In the genomic region with DNA sequence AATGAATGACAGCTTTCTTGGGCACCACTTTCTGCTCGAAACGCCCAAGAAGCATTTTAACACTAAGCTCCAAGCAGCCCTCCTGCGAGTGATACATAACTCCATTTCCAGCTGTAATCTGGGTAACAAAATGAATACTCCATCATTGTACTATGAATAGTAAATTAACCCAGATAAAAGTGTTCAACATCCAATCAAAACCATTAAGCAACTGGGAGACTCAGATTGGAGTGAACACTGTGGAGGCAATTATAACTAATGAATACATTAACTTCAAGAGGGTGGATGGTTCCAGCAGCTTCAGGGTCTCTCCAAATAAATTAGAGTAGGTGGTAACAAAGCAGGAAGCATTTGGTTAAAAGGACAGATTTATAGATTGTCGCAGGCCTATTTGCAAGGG, we compare ENCODE assay signal across 27 mouse cellular contexts.
"Had no signal": no experiment of that assay in that cellular context is flagged by ENCODE, and none has a peak within 500 bp of the region (broad histone marks: within the 10 kb centered on the region; RNA-seq: fewer than 3 reads in every experiment).

No protein-coding gene starts in this region.

- H3K9ac ChIP-seq: heart, embryonic 12.5 days; hindbrain, embryonic 12.5 days; hindbrain, embryonic 14.5 days; intestine, embryonic 15.5 days; limb, embryonic 12.5 days; liver, embryonic 13.5 days had no signal

- H3K36me3 ChIP-seq: heart, embryonic 10.5 days; heart, embryonic 12.5 days; hindbrain, embryonic 10.5 days; hindbrain, embryonic 12.5 days; intestine, embryonic 15.5 days; limb, embryonic 10.5 days; limb, embryonic 12.5 days; liver, embryonic 13.5 days had no signal

- DNase-seq: gastrocnemius, adult 2 months; gastrocnemius, postnatal 10 days; gastrocnemius, postnatal 25 days; heart, adult 18-20 months; heart, postnatal 10 days; heart, postnatal 4 days; kidney, adult 18-20 months; kidney, adult 8-10 months; kidney, postnatal 10 days; kidney, postnatal 25 days; kidney, postnatal 4 days; liver; liver, embryonic 13.5 days had no signal

- H3K9me3 ChIP-seq: heart, embryonic 10.5 days; heart, embryonic 12.5 days; hindbrain, embryonic 10.5 days; hindbrain, embryonic 12.5 days; intestine, embryonic 15.5 days; limb, embryonic 10.5 days; limb, embryonic 12.5 days had no signal

- ATAC-seq: hindbrain, embryonic 16.5 days; inflammation-experienced regulatory T-cells, adult 6 months; intestine, embryonic 15.5 days; intestine, postnatal 0 days had no signal

- H3K4me2 ChIP-seq: heart, embryonic 12.5 days; hindbrain, embryonic 12.5 days; hindbrain, embryonic 14.5 days; intestine, embryonic 15.5 days; limb, embryonic 12.5 days; liver, embryonic 11.5 days; liver, embryonic 13.5 days had no signal

- H3K27me3 ChIP-seq: heart, embryonic 12.5 days; hindbrain, embryonic 12.5 days; intestine, embryonic 15.5 days; limb, embryonic 12.5 days; liver, embryonic 13.5 days had no signal

- H3K4me1 ChIP-seq: intestine, embryonic 15.5 days; liver, embryonic 13.5 days had no signal

- H3K27ac ChIP-seq: gastrocnemius, adult 2 months; heart, embryonic 10.5 days; hindbrain, embryonic 10.5 days; hindbrain, embryonic 12.5 days; hindbrain, embryonic 14.5 days; intestine, embryonic 15.5 days; layer of hippocampus, adult 2 months; left cerebral cortex, adult 2 months; limb, embryonic 10.5 days; limb, embryonic 12.5 days; liver, embryonic 13.5 days had no signal

- H3K4me3 ChIP-seq: gastrocnemius, adult 2 months; heart, embryonic 10.5 days; heart, embryonic 12.5 days; hindbrain, embryonic 10.5 days; hindbrain, embryonic 12.5 days; intestine, embryonic 15.5 days; layer of hippocampus, adult 2 months; left cerebral cortex, adult 2 months; limb, embryonic 10.5 days; limb, embryonic 12.5 days; liver, embryonic 13.5 days had no signal
